Mouse (Mus musculus) cerebellum, postnatal 25 days (tissue): ENCODE results near the gene Gm4788.
"Not testable (repeated sequence)": the region's sequence is repeated elsewhere in the genome, so short reads cannot be mapped to it uniquely, and the experiment has no call there.

Experiments used
- DNase-seq, 2 experiments: peaks; one replicate each; pipeline ENCODE4 v3.0.0; 2021; ENCODE audit warnings: mixed read lengths in 2 of 2

The Gm4788 gene

DNA sequence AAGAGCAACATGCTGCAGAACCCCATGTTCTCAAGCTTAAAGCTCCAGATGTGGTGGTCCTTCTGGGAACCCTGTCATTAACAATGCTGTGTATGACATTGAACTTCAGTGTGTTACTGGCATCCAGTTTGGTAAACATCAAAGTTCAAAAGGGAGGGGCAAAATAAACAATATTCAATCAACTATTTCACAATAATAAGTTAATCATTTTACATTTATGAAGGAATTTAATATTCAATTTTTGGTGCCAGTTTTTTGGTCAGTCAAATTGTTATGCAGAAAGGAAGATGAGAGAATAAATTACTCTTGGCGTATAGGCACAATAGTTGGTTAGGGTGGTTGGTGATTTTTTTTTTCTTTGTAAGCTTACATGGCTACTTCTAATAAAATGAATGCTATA, at the start of gene Gm4788:
Gm4788 (minus strand) TSS at position 101 of the 400 bp plus-strand sequence.
- DNase-seq, result no peak

DNA sequence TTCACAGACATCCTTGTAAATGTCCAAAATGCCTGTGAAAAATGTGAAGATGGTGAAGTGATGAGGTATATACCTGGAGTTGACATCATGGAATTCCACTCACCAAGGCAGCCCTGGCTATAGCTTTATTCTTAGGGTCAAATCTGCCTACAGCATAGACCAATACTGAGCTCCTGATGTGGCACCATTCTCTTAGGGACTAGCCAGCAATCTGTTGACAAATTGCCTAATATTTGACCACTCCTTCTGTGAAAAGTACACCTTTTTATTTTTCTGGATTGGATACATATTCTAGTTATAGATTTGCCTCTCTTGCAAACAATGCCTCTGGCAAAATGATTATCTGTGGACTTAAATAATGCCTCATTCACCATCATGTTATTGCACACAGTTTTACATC, 27.6 kb upstream of the Gm4788 start:
- no peak for DNase-seq

DNA sequence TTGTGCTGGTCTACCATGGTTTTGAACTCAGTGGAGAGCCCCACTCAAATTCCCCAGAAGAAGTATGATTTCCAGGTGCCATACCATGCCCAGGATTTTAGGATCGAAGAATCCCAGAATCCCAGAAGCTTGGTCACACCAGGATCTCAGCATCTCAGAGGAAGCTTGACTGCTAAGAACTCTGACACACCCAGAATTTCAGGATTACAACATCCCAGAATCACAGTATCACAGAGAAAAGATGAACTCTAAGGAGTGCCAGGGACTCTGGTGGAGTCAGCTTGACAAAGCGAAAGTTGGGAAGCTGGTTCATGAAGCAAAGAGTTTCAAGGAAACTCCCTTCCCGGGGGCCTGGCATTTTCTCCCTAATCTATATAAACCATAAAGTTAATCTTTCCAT, 11.1 kb downstream of the Gm4788 start:
- DNase-seq, result not testable (repeated sequence)

DNA sequence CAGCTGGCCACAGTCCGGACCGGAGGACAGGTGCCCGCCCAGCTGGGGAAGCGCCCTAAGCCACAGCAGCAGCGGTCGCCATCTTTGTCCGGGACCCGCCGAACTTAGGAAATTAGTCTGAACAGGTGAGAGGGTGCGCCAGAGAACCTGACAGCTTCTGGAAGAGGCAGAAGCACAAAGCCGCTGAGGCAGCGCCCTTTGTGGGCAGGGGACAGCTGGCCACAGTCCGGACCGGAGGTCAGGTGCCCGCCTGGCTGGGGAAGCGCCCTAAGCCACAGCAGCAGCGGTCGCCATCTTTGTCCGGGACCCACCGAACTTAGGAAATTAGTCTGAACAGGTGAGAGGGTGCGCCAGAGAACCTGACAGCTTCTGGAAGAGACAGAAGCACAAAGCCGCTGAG, 64.4 kb downstream of the Gm4788 start:
- DNase-seq, result not testable (repeated sequence)

DNA sequence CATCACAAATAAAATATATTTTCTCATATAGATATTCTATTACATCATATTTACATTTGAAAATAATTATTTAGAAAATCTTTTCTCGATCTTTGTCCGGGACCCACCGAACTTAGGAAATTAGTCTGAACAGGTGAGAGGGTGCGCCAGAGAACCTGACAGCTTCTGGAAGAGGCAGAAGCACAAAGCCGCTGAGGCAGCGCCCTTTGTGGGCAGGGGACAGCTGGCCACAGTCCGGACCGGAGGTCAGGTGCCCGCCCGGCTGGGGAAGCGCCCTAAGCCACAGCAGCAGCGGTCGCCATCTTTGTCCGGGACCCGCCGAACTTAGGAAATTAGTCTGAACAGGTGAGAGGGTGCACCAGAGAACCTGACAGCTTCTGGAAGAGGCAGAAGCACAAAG, 64.8 kb downstream of the Gm4788 start:
- DNase-seq, result not testable (repeated sequence)

DNA sequence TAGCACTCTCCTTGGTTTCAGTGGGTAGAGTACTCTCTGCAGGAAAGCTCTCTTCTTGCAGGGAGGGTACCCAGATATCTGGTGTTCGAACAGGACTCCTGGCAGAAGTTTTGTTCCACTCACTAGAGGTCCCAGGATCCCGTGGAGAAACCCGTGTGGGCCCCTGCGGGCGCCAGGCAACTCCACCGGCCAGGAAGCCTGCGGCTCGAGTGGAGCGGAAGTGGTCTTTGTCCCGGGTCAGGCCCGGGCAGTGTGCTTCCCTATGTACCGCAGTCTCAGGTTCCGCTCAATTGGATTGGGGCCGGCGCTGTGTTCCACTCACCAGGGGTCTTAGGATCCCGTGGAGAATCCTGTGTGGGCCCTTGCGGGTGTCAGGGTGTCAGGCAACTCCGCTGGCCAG, 131.1 kb downstream of the Gm4788 start:
- DNase-seq, result not testable (repeated sequence)
